Mouse (Mus musculus): ENCODE measurements around the gene Bcl10. TPM values are rescaled to one million over a fixed set of nuclear protein-coding genes. Genes with fewer than 3 reads are reported as not detected.
"Not testable (repeated sequence)": the region's sequence is repeated elsewhere in the genome, so short reads cannot be mapped to it uniquely, and the experiment has no call there.

Bcl10 gene
- polyA plus RNA-seq, 1 experiment from 2014 or later, result 50.3 TPM

- Histone ChIP-seq H3K36me3 (ENCODE audit: control insufficient read depth, insufficient read depth, low read length) (no peaks in the 10 kb centered on the region), H3K4me1 (ENCODE audit: control insufficient read depth, insufficient read depth, low read length) (no peaks in the 10 kb centered on the region)
- WGBS, result 53% methylated on average over 22 of the region's 22 CpGs
Measured at GRCm38 (mm10) chr3:145904850-145905776, 17.5 kb upstream of the Bcl10 start.

GRCm38 (mm10) chr3:145906582-145906981 is 16.0 kb upstream of the Bcl10 start:
- WGBS, result 86% methylated on average over 9 of the region's 9 CpGs
- Histone ChIP-seq H3K27me3 (ENCODE audit: control insufficient read depth, insufficient read depth, low read length) (no peaks in the 10 kb centered on the region), H3K36me3 (ENCODE audit: control insufficient read depth, insufficient read depth, low read length) (no peaks in the 10 kb centered on the region), H3K4me2 (ENCODE audit: low read depth, low read length) (no peak overlapping the region), H3K4me3 (replicated peaks; ENCODE audit: low read length) (no peak overlapping the region), H3K27ac (ENCODE audit: low read length) (no peak overlapping the region), H3K9ac (ENCODE audit: low read length) (no peak overlapping the region), H3K9me3 (replicated peaks; ENCODE audit: control insufficient read depth, low read length) (no peaks in the 10 kb centered on the region), H3K4me1 (ENCODE audit: control insufficient read depth, insufficient read depth, low read length) (no peaks in the 10 kb centered on the region)
- no peak for ATAC-seq (ENCODE audit: insufficient read depth, low FRiP score)

More at GRCm38 (mm10) chr3:145904850-145905776, 17.5 kb upstream of the Bcl10 start:
- 0 out of 2 replicates have a peak overlapping the region, but pooled peaks have one; percentile 6 for H3K4me3 ChIP-seq (replicated peaks; ENCODE audit: low read length)
- no peaks in the 10 kb centered on the region for H3K27me3 ChIP-seq (ENCODE audit: control insufficient read depth, insufficient read depth, low read length)
- no peak overlapping the region for H3K9ac ChIP-seq (ENCODE audit: low read length)
- no peak overlapping the region for H3K27ac ChIP-seq (ENCODE audit: low read length)
- no peaks in the 10 kb centered on the region for H3K9me3 ChIP-seq (replicated peaks; ENCODE audit: control insufficient read depth, low read length)
- peak overlapping the region; percentile 14; the same call in 1 of the 2 replicates for H3K4me2 ChIP-seq (ENCODE audit: low read depth, low read length)
- 0 out of 2 replicates have a peak, but pooled peaks have one; percentile 10 for ATAC-seq (ENCODE audit: insufficient read depth, low FRiP score)

GRCm38 (mm10) chr3:145912512-145912911 is 10.1 kb upstream of the Bcl10 start:
- Histone ChIP-seq H3K27me3 (ENCODE audit: control insufficient read depth, insufficient read depth, low read length) (no peaks in the 10 kb centered on the region), H3K4me3 (replicated peaks; ENCODE audit: low read length) (no peak overlapping the region), H3K4me1 (ENCODE audit: control insufficient read depth, insufficient read depth, low read length) (no peaks in the 10 kb centered on the region), H3K27ac (ENCODE audit: low read length) (no peak overlapping the region), H3K9ac (ENCODE audit: low read length) (no peak overlapping the region), H3K9me3 (replicated peaks; ENCODE audit: control insufficient read depth, low read length) (no peaks in the 10 kb centered on the region), H3K36me3 (ENCODE audit: control insufficient read depth, insufficient read depth, low read length) (no peaks in the 10 kb centered on the region), H3K4me2 (ENCODE audit: low read depth, low read length) (no peak overlapping the region)
- WGBS, result 72% methylated on average over 7 of the region's 7 CpGs
- no peak for ATAC-seq (ENCODE audit: insufficient read depth, low FRiP score)

GRCm38 (mm10) chr3:145913263-145913662 is 9.3 kb upstream of the Bcl10 start:
- 75% methylated on average over 6 of the region's 6 CpGs for WGBS
- no peaks in the 10 kb centered on the region for H3K4me1 ChIP-seq (ENCODE audit: control insufficient read depth, insufficient read depth, low read length)
- no peak; the same call in 1 of the 2 replicates for ATAC-seq (ENCODE audit: insufficient read depth, low FRiP score)

GRCm38 (mm10) chr3:145913942-145914341 is 8.7 kb upstream of the Bcl10 start:
- not testable (repeated sequence) for H3K4me3 ChIP-seq (replicated peaks; ENCODE audit: low read length); ATAC-seq (ENCODE audit: insufficient read depth, low FRiP score); H3K9ac ChIP-seq (ENCODE audit: low read length); H3K36me3 ChIP-seq (ENCODE audit: control insufficient read depth, insufficient read depth, low read length); H3K4me1 ChIP-seq (ENCODE audit: control insufficient read depth, insufficient read depth, low read length); H3K27ac ChIP-seq (ENCODE audit: low read length); H3K4me2 ChIP-seq (ENCODE audit: low read depth, low read length); H3K9me3 ChIP-seq (replicated peaks; ENCODE audit: control insufficient read depth, low read length); H3K27me3 ChIP-seq (ENCODE audit: control insufficient read depth, insufficient read depth, low read length)
- 70% methylated on average over 7 of the region's 7 CpGs for WGBS

More at GRCm38 (mm10) chr3:145913263-145913662, 9.3 kb upstream of the Bcl10 start:
- Histone ChIP-seq H3K9me3 (replicated peaks; ENCODE audit: control insufficient read depth, low read length) (0 out of 2 replicates have a peak, but pooled peaks cover 2% of the 10 kb centered on the region), H3K9ac (ENCODE audit: low read length) (no peak overlapping the region), H3K27me3 (ENCODE audit: control insufficient read depth, insufficient read depth, low read length) (no peaks in the 10 kb centered on the region), H3K27ac (ENCODE audit: low read length) (no peak overlapping the region), H3K4me3 (replicated peaks; ENCODE audit: low read length) (no peak overlapping the region), H3K4me2 (ENCODE audit: low read depth, low read length) (no peak overlapping the region), H3K36me3 (ENCODE audit: control insufficient read depth, insufficient read depth, low read length) (no peaks in the 10 kb centered on the region)

GRCm38 (mm10) chr3:145916374-145916773 is 6.2 kb upstream of the Bcl10 start:
- Histone ChIP-seq H3K4me3 (replicated peaks; ENCODE audit: low read length) (no peak overlapping the region), H3K4me2 (ENCODE audit: low read depth, low read length) (no peak overlapping the region), H3K27ac (ENCODE audit: low read length) (no peak overlapping the region), H3K36me3 (ENCODE audit: control insufficient read depth, insufficient read depth, low read length) (no peaks in the 10 kb centered on the region), H3K9ac (ENCODE audit: low read length) (no peak overlapping the region), H3K27me3 (ENCODE audit: control insufficient read depth, insufficient read depth, low read length) (no peaks in the 10 kb centered on the region), H3K9me3 (replicated peaks; ENCODE audit: control insufficient read depth, low read length) (peaks cover 8% of the 10 kb centered on the region; the same call in 1 of the 2 replicates), H3K4me1 (ENCODE audit: control insufficient read depth, insufficient read depth, low read length) (no peaks in the 10 kb centered on the region)
- no peak for ATAC-seq (ENCODE audit: insufficient read depth, low FRiP score)
- WGBS, result 80% methylated on average over 5 of the region's 5 CpGs

GRCm38 (mm10) chr3:145916826-145917225 is 5.8 kb upstream of the Bcl10 start:
- Histone ChIP-seq H3K9ac (ENCODE audit: low read length) (no peak overlapping the region), H3K36me3 (ENCODE audit: control insufficient read depth, insufficient read depth, low read length) (no peaks in the 10 kb centered on the region), H3K4me2 (ENCODE audit: low read depth, low read length) (no peak overlapping the region), H3K27me3 (ENCODE audit: control insufficient read depth, insufficient read depth, low read length) (no peaks in the 10 kb centered on the region), H3K4me3 (replicated peaks; ENCODE audit: low read length) (no peak overlapping the region), H3K27ac (ENCODE audit: low read length) (no peak overlapping the region; the same call in 1 of the 2 replicates), H3K9me3 (replicated peaks; ENCODE audit: control insufficient read depth, low read length) (peaks cover 8% of the 10 kb centered on the region; the same call in 1 of the 2 replicates), H3K4me1 (ENCODE audit: control insufficient read depth, insufficient read depth, low read length) (no peaks in the 10 kb centered on the region)
- ATAC-seq (ENCODE audit: insufficient read depth, low FRiP score), result peak; percentile 21; the same call in 1 of the 2 replicates
- WGBS, result 76% methylated on average over 4 of the region's 4 CpGs

- Histone ChIP-seq H3K4me3 (replicated peaks; ENCODE audit: low read length) (no peak overlapping the region), H3K4me2 (ENCODE audit: low read depth, low read length) (no peak overlapping the region), H3K27ac (ENCODE audit: low read length) (peak overlapping the region; percentile 31; the same call in 1 of the 2 replicates), H3K27me3 (ENCODE audit: control insufficient read depth, insufficient read depth, low read length) (no peaks in the 10 kb centered on the region), H3K4me1 (ENCODE audit: control insufficient read depth, insufficient read depth, low read length) (peaks cover 16% of the 10 kb centered on the region), H3K36me3 (ENCODE audit: control insufficient read depth, insufficient read depth, low read length) (no peaks in the 10 kb centered on the region), H3K9ac (ENCODE audit: low read length) (no peak overlapping the region), H3K9me3 (replicated peaks; ENCODE audit: control insufficient read depth, low read length) (peaks cover 8% of the 10 kb centered on the region; the same call in 1 of the 2 replicates)
- ATAC-seq (ENCODE audit: insufficient read depth, low FRiP score), result no peak
- WGBS, result 48% methylated on average over 3 of the region's 3 CpGs
Measured at GRCm38 (mm10) chr3:145922971-145923370, 367 bp downstream of the Bcl10 start.

Data from stomach, embryonic 16.5 days (tissue).